Mouse (Mus musculus) layer of hippocampus, adult 11-12 months (tissue): ENCODE data around the gene Gdpd3.
"Not testable (repeated sequence)": the region's sequence is repeated elsewhere in the genome, so short reads cannot be mapped to it uniquely, and the experiment has no call there.

ENCODE experiments used
- DNase-seq: peaks from one replicate; pipeline ENCODE4 v3.0.0; 2022; ENCODE audit warnings: low spot score

The Gdpd3 gene

GRCm38 (mm10) chr7:126760956-126761355, 5.2 kb upstream of the Gdpd3 start:
- no peak for DNase-seq

GRCm38 (mm10) chr7:126761529-126762067, 4.5 kb upstream of the Gdpd3 start:
- DNase-seq, result no peak

- DNase-seq, result peak; percentile 76
Observed at GRCm38 (mm10) chr7:126762471-126763008, 3.6 kb upstream of the Gdpd3 start.

- DNase-seq, result no peak
Observed at GRCm38 (mm10) chr7:126765540-126765939, 594 bp upstream of the Gdpd3 start.

- no peak for DNase-seq
Observed at GRCm38 (mm10) chr7:126767001-126767400, 867 bp downstream of the Gdpd3 start.

GRCm38 (mm10) chr7:126770784-126771183, 4.7 kb downstream of the Gdpd3 start:
- DNase-seq, result no peak

GRCm38 (mm10) chr7:126773351-126773750, 7.2 kb downstream of the Gdpd3 start:
- DNase-seq, result no peak

GRCm38 (mm10) chr7:126774463-126774862, 8.3 kb downstream of the Gdpd3 start:
- DNase-seq, result no peak

GRCm38 (mm10) chr7:126775185-126775977, 9.2 kb downstream of the Gdpd3 start:
- no peak for DNase-seq

GRCm38 (mm10) chr7:126775978-126776234, 9.8 kb downstream of the Gdpd3 start:
- DNase-seq, result no peak

GRCm38 (mm10) chr7:126776598-126777057, 10.5 kb downstream of the Gdpd3 start, which contains the start of gene Ypel3:
TSS of gene Ypel3 (plus strand) at chr7:126776955.
- DNase-seq, result peak; percentile 95

GRCm38 (mm10) chr7:126777476-126777875, 11.3 kb downstream of the Gdpd3 start:
- no peak for DNase-seq

GRCm38 (mm10) chr7:126778147-126778546, 12.0 kb downstream of the Gdpd3 start:
- no peak for DNase-seq

- DNase-seq, result not testable (repeated sequence)
Observed at GRCm38 (mm10) chr7:126779101-126779500, 13.0 kb downstream of the Gdpd3 start.

GRCm38 (mm10) chr7:126779983-126780970, 14.1 kb downstream of the Gdpd3 start:
- DNase-seq, result peak; percentile 84

GRCm38 (mm10) chr7:126780971-126781635, 15.0 kb downstream of the Gdpd3 start, which contains the start of gene Tbx6:
TSS of gene Tbx6 (plus strand) at chr7:126781483.
- no peak for DNase-seq

GRCm38 (mm10) chr7:126781661-126782370, 15.7 kb downstream of the Gdpd3 start:
- no peak for DNase-seq

GRCm38 (mm10) chr7:126782693-126783092, 16.6 kb downstream of the Gdpd3 start:
- no peak for DNase-seq

- DNase-seq, result no peak
Observed at GRCm38 (mm10) chr7:126784469-126784868, 18.3 kb downstream of the Gdpd3 start.

- no peak for DNase-seq
Observed at GRCm38 (mm10) chr7:126785056-126785455, 18.9 kb downstream of the Gdpd3 start.

GRCm38 (mm10) chr7:126786142-126786541, 20.0 kb downstream of the Gdpd3 start:
- no peak for DNase-seq
